In genomic region chr16:55821997-55822740, GRCm38 (mm10) we compare ENCODE assay signal across 7 mouse cellular contexts. TPM values are rescaled to one million over a fixed set of nuclear protein-coding genes. Genes with fewer than 3 reads are reported as not detected.
DNase-seq lines count a peak whose midpoint lies in the region; ATAC-seq lines count a peak whose summit lies in the region.

No protein-coding gene starts in this region.

- H3K27me3 ChIP-seq in intestine, embryonic 16.5 days (replicated peaks; ENCODE audit: control insufficient read depth, insufficient read depth, low read length): no peaks in the 10 kb centered on the region
- peaks cover 4% of the 10 kb centered on the region; the same call in 1 of the 2 replicates for H3K27me3 ChIP-seq in midbrain, embryonic 11.5 days (ENCODE audit: control insufficient read depth, insufficient read depth, low read length)

- peak; percentile 95 for ATAC-seq in intestine, embryonic 16.5 days
- peak; percentile 95 for ATAC-seq in midbrain, embryonic 11.5 days (ENCODE audit: low FRiP score)

- no peaks in the 10 kb centered on the region for H3K9me3 ChIP-seq in intestine, embryonic 16.5 days (ENCODE audit: control insufficient read depth, low read length)
- H3K9me3 ChIP-seq in midbrain, embryonic 11.5 days (ENCODE audit: control insufficient read depth, low read length): no peaks in the 10 kb centered on the region

- WGBS in intestine, embryonic 16.5 days: 0% methylated on average over 52 of the region's 67 CpGs
- WGBS in midbrain, embryonic 11.5 days: under 1% methylated on average over 67 of the region's 67 CpGs

- H3K4me3 ChIP-seq in intestine, embryonic 16.5 days (ENCODE audit: low read length): peak overlapping the region; percentile 93
- H3K4me3 ChIP-seq in midbrain, embryonic 11.5 days (ENCODE audit: low read depth, low read length): peak overlapping the region; percentile 67

- H3K27ac ChIP-seq in intestine, embryonic 16.5 days (ENCODE audit: low read length): peak overlapping the region; percentile 96
- H3K27ac ChIP-seq in midbrain, embryonic 11.5 days (ENCODE audit: low read depth, low read length): no peak overlapping the region

- H3K36me3 ChIP-seq in intestine, embryonic 16.5 days (ENCODE audit: control insufficient read depth, insufficient read depth, low read length): peaks cover 7% of the 10 kb centered on the region
- H3K36me3 ChIP-seq in midbrain, embryonic 11.5 days (ENCODE audit: control insufficient read depth, insufficient read depth, low read length): no peaks in the 10 kb centered on the region

- H3K9ac ChIP-seq in intestine, embryonic 16.5 days (ENCODE audit: low read depth, low read length): peak overlapping the region; percentile 96
- peak overlapping the region; percentile 72 for H3K9ac ChIP-seq in midbrain, embryonic 11.5 days (ENCODE audit: low read length)

- peak; percentile 95 for DNase-seq in adrenal gland, adult 8-10 months
- peak; percentile 76 for DNase-seq in embryo, embryonic 11.5 days (ENCODE audit: low read depth, low spot score)
- DNase-seq in gastrocnemius, postnatal 36 days: peak; percentile 90 to 91
- peak; percentile 88 for DNase-seq in left cerebral cortex, postnatal 4 days
- DNase-seq in midbrain, embryonic 11.5 days (ENCODE audit: low spot score, missing footprints): peak; percentile 97
- DNase-seq in right cerebral cortex, postnatal 4 days: peak; percentile 61

- H3K4me2 ChIP-seq in intestine, embryonic 16.5 days (ENCODE audit: low read depth, low read length): peak overlapping the region; percentile 62
- H3K4me2 ChIP-seq in midbrain, embryonic 11.5 days: peak overlapping the region; percentile 67

- intact Hi-C loops in gastrocnemius, postnatal 36 days (cut with DNase I): loop anchor here (2.0 kb wide), 1 partner anchor 15 kb away; no protein-coding TSS in a partner anchor
- intact Hi-C loops in left cerebral cortex, postnatal 4 days (cut with DNase I): no loop called here

- H3K4me1 ChIP-seq in intestine, embryonic 16.5 days (ENCODE audit: control insufficient read depth, insufficient read depth, low read length): peaks cover 30% of the 10 kb centered on the region
- peaks cover 3% of the 10 kb centered on the region; the same call in 1 of the 2 replicates for H3K4me1 ChIP-seq in midbrain, embryonic 11.5 days (ENCODE audit: control insufficient read depth, insufficient read depth, low read length)

RNA-seq across cellular contexts. Expression of gene Nfkbiz, which starts 16.5 kb away (rescaled TPM):
- total RNA-seq in adrenal gland, adult 8-10 months (2022): 1 to 10 TPM; 3.4 to 8.0 (median 5.0) TPM
- 1 to 10 TPM in 1 of 2 experiments, under 1 TPM in 1; 0.76 to 1.4 TPM for total RNA-seq in gastrocnemius, postnatal 36 days (2021)
- polyA plus RNA-seq in intestine, embryonic 16.5 days (2015; fragmentation: Nextera tagmentation; extraction: Ambion mirVana): 8.8 and 10.2 TPM in 2 replicates
- 1 to 10 TPM; 2.3 to 2.5 TPM for total RNA-seq in left cerebral cortex, postnatal 4 days (2021)
- 1.3 and 1.8 TPM in 2 replicates for polyA plus RNA-seq in midbrain, embryonic 11.5 days (2014; fragmentation: Nextera tagmentation; extraction: Ambion mirVana)
